Mouse (Mus musculus) testis, adult 2 months (tissue): ENCODE data around the gene Trpt1.

Experiments used
- CTCF ChIP-seq: fragments of 200-500 bp; IDR thresholded peaks from 2 replicates; pipeline ENCODE4 v1.5.1; 2012; ENCODE audit warnings: low read depth, mild to moderate bottlenecking, inconsistent platforms, low read length, moderate library complexity; ENCODE audit not compliant: control insufficient read depth, insufficient read depth, insufficient replicate concordance
- POLR2A ChIP-seq: fragments of 200-500 bp; IDR thresholded peaks from 2 replicates; pipeline ENCODE4 v1.6.1; 2012; ENCODE audit warnings: low read depth, mild to moderate bottlenecking, inconsistent platforms, low read length, moderate library complexity; ENCODE audit not compliant: control insufficient read depth

GRCm38 (mm10) chr19:7014481-7015135 is 18.7 kb downstream of the Trpt1 start:
- TF ChIP-seq CTCF: no peak
- no peak for TF ChIP-seq POLR2A
